8 mouse cellular contexts compared by ENCODE assay signal in the genomic region with DNA sequence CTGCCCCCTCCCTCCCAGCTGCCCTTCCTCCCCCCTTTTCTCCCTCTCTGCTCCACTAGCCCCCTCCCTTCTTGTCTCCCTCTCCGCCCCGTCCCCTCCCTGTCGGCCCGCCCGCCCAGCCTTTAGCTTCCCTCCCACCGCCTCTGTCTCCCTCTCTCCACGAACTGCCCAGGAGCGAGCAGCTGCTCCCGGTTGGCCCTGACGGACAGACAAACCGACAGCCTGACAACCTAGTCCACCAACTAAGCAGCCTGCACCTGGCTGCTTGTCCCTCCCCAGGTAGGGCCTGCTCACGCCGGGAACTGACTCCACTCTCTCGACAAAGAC. TPM values are rescaled to one million over a fixed set of nuclear protein-coding genes. Genes with fewer than 3 reads are reported as not detected.
DNase-seq lines count a peak whose midpoint lies in the region; ATAC-seq and TF ChIP-seq lines count a peak whose summit lies in the region.

A gene (plus strand): TSS at position 119 of the 327 bp plus-strand sequence.

- no peak within 1 kb of the TSS for H3K27ac ChIP-seq in intestine, postnatal 0 days (ENCODE audit: low read depth, low read length)
- H3K27ac ChIP-seq in liver, embryonic 15.5 days (replicated peaks): no peak within 1 kb of the TSS

- no peaks in the 10 kb centered on the region for H3K36me3 ChIP-seq in intestine, postnatal 0 days (ENCODE audit: control insufficient read depth, insufficient read depth)
- H3K36me3 ChIP-seq in liver, embryonic 15.5 days (replicated peaks): no peaks in the 10 kb centered on the region

- peak within 1 kb of the TSS; percentile 21 for H3K4me3 ChIP-seq in intestine, postnatal 0 days (ENCODE audit: low read depth, low read length)
- peak within 1 kb of the TSS; percentile 4; the same call in 1 of the 2 replicates for H3K4me3 ChIP-seq in liver, embryonic 15.5 days (replicated peaks)

- no peaks in the 10 kb centered on the region for H3K9me3 ChIP-seq in intestine, postnatal 0 days (ENCODE audit: control insufficient read depth)
- no peaks in the 10 kb centered on the region for H3K9me3 ChIP-seq in liver, embryonic 15.5 days (replicated peaks)

- DNase-seq in frontal cortex, adult 2 months (ENCODE audit: extremely low spot score in 1 of 2, low spot score in 1 of 2): no peak
- DNase-seq in adrenal gland, postnatal 4 days (ENCODE audit: low spot score in 2 of 2): no peak
- no peak for DNase-seq in gonadal fat pad, adult 2 months (ENCODE audit: low read depth)
- no peak for DNase-seq in right cerebral cortex, adult 2 months (ENCODE audit: low spot score in 2 of 2)
- DNase-seq in ovary, adult 18-20 months (ENCODE audit: low spot score): no peak

- no peak for TF ChIP-seq CTCF in intestine, postnatal 0 days (IDR thresholded peaks at IDR 0.05; ENCODE audit: low read depth)

- H3K9ac ChIP-seq in intestine, postnatal 0 days (ENCODE audit: low read depth, low read length): no peak within 1 kb of the TSS
- H3K9ac ChIP-seq in liver, embryonic 15.5 days: no peak within 1 kb of the TSS

- H3K27me3 ChIP-seq in intestine, postnatal 0 days (replicated peaks; ENCODE audit: control insufficient read depth, insufficient read depth, low read length): no peaks in the 10 kb centered on the region
- peaks cover 26% of the 10 kb centered on the region; the same call in 1 of the 2 replicates for H3K27me3 ChIP-seq in liver, embryonic 15.5 days

- ATAC-seq in frontal cortex, adult (ENCODE audit: low TSS enrichment): no peak
- ATAC-seq in intestine, postnatal 0 days: no peak
- ATAC-seq in liver, embryonic 15.5 days (ENCODE audit: insufficient read depth): no peak

- WGBS in intestine, postnatal 0 days: 27% methylated on average over 12 of the region's 14 CpGs
- 27% methylated on average over 12 of the region's 14 CpGs for WGBS in liver, embryonic 15.5 days (ENCODE audit: insufficient replicate concordance)

- no peaks in the 10 kb centered on the region for H3K4me1 ChIP-seq in intestine, postnatal 0 days (replicated peaks; ENCODE audit: control insufficient read depth, insufficient read depth, low read length)
- no peaks in the 10 kb centered on the region for H3K4me1 ChIP-seq in liver, embryonic 15.5 days (replicated peaks)

- H3K4me2 ChIP-seq in intestine, postnatal 0 days (replicated peaks; ENCODE audit: low read depth): peak within 1 kb of the TSS; percentile 35
- H3K4me2 ChIP-seq in liver, embryonic 15.5 days: no peak within 1 kb of the TSS

RNA-seq across cellular contexts. Expression of the gene that starts here (rescaled TPM):
- 28.2 and 30.2 TPM in 2 replicates for polyA plus RNA-seq in frontal cortex, adult 2 months (2012; rRNA removed)
- 100 to 1,000 TPM; 245 to 273 TPM for total RNA-seq in adrenal gland, postnatal 4 days (2021)
- polyA plus RNA-seq in gonadal fat pad, adult 2 months (2012; rRNA removed): 230 and 333 TPM in 2 replicates
- 35.2 and 43.0 TPM in 2 replicates for polyA plus RNA-seq in intestine, postnatal 0 days (2015; fragmentation: Nextera tagmentation; extraction: Ambion mirVana)
- polyA plus RNA-seq in liver, embryonic 15.5 days (2015; fragmentation: Nextera tagmentation; extraction: Ambion mirVana): 10.0 and 12.4 TPM in 2 replicates
